Mouse (Mus musculus) layer of hippocampus, adult 18-20 months (tissue): ENCODE data around the gene Ccdc149. TPM values are rescaled to one million over a fixed set of nuclear protein-coding genes. Genes with fewer than 3 reads are reported as not detected.

Source experiments
- DNase-seq, 2 experiments: peaks; one replicate each; pipeline ENCODE4 v3.0.0; 2022; ENCODE audit warnings: low spot score in 2 of 2
- long read RNA-seq: library from polyadenylated mRNA; stranded (forward); transcript quantifications from one replicate; pipeline ENCODE4 v2.0.0, GENCODE M21; 2021
- total RNA-seq, 2 experiments: library from RNA; stranded (reverse); gene quantifications; 2 replicates each; pipeline ENCODE4 v1.2.3; 2021

Gene Ccdc149
- total RNA-seq = 10 to 100 TPM; 76.7 to 82.8 TPM
- long read RNA-seq, transcript Ccdc149-201 (12 exons, 3,295 nt) = major isoform, 12 of 137 reads
- long read RNA-seq, partial matches to known transcripts = 5 of 137 reads
- long read RNA-seq, other reads (novel, unspliced or antisense) = 120 of 137 reads

GRCm38 (mm10) chr5:52470991-52471801, at the start of gene Ccdc149:
Gene Ccdc149, minus strand, starts transcription at chr5:52471521.
- peak; percentile 83 to 85 for DNase-seq

GRCm38 (mm10) chr5:52519921-52520320, 48.6 kb upstream of the Ccdc149 start:
- no peak for DNase-seq

- peak; percentile 24 to 39 for DNase-seq
Observed at GRCm38 (mm10) chr5:52516072-52516476, 44.8 kb upstream of the Ccdc149 start.

- DNase-seq = peak; percentile 55 to 84
Observed at GRCm38 (mm10) chr5:52515246-52516021, 44.1 kb upstream of the Ccdc149 start.

GRCm38 (mm10) chr5:52511089-52511488, 39.8 kb upstream of the Ccdc149 start:
- no peak for DNase-seq

GRCm38 (mm10) chr5:52509416-52509815, 38.1 kb upstream of the Ccdc149 start:
- no peak for DNase-seq

GRCm38 (mm10) chr5:52504666-52505065, 33.3 kb upstream of the Ccdc149 start:
- DNase-seq = peak in 1 of 2 experiments; percentile 37

- DNase-seq = peak; percentile 52 to 75
Observed at GRCm38 (mm10) chr5:52504148-52504547, 32.8 kb upstream of the Ccdc149 start.

- DNase-seq = no peak
Observed at GRCm38 (mm10) chr5:52495671-52496070, 24.4 kb upstream of the Ccdc149 start.

- DNase-seq = no peak
Observed at GRCm38 (mm10) chr5:52491496-52491895, 20.2 kb upstream of the Ccdc149 start.

GRCm38 (mm10) chr5:52487559-52488430, 16.5 kb upstream of the Ccdc149 start:
- DNase-seq = no peak

- peak in 1 of 2 experiments; percentile 61 for DNase-seq
Observed at GRCm38 (mm10) chr5:52476826-52477225, 5.5 kb upstream of the Ccdc149 start.

GRCm38 (mm10) chr5:52476292-52476701, 5.0 kb upstream of the Ccdc149 start:
- DNase-seq = peak; percentile 59 to 62

- DNase-seq = no peak
Observed at GRCm38 (mm10) chr5:52473988-52474387, 2.7 kb upstream of the Ccdc149 start.

GRCm38 (mm10) chr5:52470551-52470950, 770 bp downstream of the Ccdc149 start:
- no peak for DNase-seq

GRCm38 (mm10) chr5:52467841-52468240, 3.5 kb downstream of the Ccdc149 start:
- DNase-seq = no peak

- DNase-seq = no peak
Observed at GRCm38 (mm10) chr5:52462447-52462846, 8.9 kb downstream of the Ccdc149 start.

GRCm38 (mm10) chr5:52461434-52462124, 9.7 kb downstream of the Ccdc149 start:
- DNase-seq = no peak

- DNase-seq = no peak
Observed at GRCm38 (mm10) chr5:52459308-52459707, 12.0 kb downstream of the Ccdc149 start.

- DNase-seq = no peak
Observed at GRCm38 (mm10) chr5:52457154-52457553, 14.2 kb downstream of the Ccdc149 start.
